Mouse (Mus musculus) layer of hippocampus, postnatal 14 days (tissue): ENCODE results near the gene Odf3. TPM values are rescaled to one million over a fixed set of nuclear protein-coding genes. Genes with fewer than 3 reads are reported as not detected.

ENCODE experiments used
- DNase-seq, 2 experiments: peaks; one replicate each; pipeline ENCODE4 v3.0.0; 2021 to 2022; ENCODE audit warnings: low spot score in 2 of 2, mixed read lengths in 1 of 2
- total RNA-seq, 2 experiments: library from RNA; stranded (reverse); gene quantifications; 2 replicates each; pipeline ENCODE4 v1.2.3; 2021

Odf3 gene
- total RNA-seq, 2 experiments from 2014 or later = not detected

DNA sequence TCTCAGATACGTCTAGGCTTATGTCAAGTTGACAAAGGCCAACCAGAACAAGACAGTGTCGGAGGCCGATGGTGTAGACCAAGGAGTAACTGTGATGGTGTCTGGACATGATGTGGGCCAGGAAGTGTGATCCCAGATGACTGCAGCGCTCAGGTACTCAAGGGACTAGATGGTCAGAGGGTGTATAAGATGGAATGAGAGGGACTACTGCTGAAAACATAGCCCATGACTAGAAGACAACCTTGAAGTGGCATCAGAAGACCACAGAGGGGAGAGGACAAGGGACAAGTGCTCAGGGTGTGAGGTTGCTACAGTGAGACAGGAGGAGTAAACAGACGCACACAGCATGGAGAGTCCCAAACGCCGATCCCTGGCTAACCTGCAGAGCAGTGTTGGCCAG, 3.8 kb upstream of the Odf3 start:
- no peak for DNase-seq

- peak; percentile 90 for DNase-seq
Measured at GRCm38 (mm10) chr7:140844905-140845665, 2.5 kb upstream of the Odf3 start, which contains the start of gene Scgb1c1. TSS of gene Scgb1c1 (plus strand) at chr7:140845547.

DNA sequence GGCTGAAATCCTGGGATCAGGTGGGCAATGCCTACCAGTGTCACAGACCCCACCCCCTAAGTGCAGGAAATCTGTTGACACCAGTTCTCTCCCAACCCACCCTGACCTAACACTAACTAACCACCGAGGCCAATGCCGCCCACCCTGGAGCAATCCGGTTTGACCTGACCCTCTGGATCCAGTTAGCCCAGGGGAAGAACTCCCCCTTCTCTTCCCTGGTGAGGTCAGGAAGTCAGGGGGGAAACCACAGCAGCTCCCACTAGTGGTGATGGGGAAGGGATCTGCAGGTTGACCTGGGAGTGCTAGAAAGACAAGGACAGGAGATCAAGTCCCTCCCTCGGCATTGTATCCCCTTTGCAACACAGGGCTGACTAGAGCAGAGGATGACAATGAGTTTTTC, 1.9 kb upstream of the Odf3 start:
- no peak for DNase-seq

- no peak for DNase-seq
Measured at GRCm38 (mm10) chr7:140846676-140847075, 929 bp upstream of the Odf3 start.

GRCm38 (mm10) chr7:140848591-140848990, 986 bp downstream of the Odf3 start:
- no peak for DNase-seq

GRCm38 (mm10) chr7:140851916-140852315, 4.3 kb downstream of the Odf3 start:
- DNase-seq = no peak

DNA sequence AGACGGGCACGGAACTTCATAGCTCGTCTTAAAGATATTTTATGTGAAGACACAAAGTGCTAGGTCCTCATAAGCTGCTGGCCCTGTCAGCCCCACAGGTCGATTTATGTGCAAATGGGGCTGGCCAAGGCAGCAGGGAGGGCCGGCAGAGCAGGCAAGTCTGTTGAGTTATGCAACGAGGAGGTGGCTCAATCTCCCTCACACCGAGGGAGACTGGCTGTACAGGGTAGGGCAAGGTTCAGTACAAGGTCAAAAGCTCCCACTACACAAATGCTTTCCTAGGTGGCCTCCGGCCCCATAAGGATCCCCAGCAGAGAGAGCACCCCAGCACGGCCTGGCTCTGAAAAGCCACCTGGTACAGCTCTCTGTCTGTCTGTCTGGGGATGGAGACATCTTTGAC, 5.8 kb downstream of the Odf3 start:
- DNase-seq = no peak

DNA sequence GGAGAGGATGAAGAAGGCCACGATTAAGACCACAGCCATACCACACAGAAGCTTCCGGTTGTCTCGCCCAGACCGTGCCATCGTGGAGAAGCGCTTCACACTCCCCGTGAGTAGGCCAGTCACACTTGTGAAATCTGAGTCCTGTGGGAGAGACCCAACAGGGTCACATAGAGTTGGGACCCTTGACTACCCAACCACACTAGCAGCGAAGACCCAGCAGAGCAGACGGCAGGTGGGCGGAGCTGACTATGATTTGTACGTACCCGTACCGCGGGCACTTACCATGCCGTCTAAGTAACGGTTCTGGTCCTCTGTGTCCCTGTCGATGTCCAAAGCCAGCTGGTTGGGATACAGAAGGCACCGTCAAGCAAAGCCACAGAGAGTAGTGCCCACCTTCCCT, 6.9 kb downstream of the Odf3 start:
- no peak for DNase-seq

DNA sequence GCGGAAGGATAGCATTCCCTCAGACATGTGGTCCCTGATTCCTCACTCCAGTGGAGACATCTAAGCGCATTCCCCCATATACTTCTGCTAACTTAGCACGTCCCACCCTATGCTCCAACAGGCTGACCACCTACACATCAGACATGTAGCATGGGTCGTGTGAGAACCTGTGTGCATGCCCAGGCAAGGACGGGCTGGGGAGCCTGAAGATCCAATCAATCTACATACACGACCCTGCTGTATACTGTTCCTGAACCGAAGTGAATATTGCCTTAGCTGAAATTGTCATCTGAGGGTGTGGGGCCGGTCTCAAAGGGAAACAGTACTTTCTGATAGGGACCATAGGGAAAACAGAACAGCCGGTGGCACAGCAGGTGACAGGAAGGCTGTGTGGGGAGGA, 7.6 kb downstream of the Odf3 start:
- no peak for DNase-seq

DNA sequence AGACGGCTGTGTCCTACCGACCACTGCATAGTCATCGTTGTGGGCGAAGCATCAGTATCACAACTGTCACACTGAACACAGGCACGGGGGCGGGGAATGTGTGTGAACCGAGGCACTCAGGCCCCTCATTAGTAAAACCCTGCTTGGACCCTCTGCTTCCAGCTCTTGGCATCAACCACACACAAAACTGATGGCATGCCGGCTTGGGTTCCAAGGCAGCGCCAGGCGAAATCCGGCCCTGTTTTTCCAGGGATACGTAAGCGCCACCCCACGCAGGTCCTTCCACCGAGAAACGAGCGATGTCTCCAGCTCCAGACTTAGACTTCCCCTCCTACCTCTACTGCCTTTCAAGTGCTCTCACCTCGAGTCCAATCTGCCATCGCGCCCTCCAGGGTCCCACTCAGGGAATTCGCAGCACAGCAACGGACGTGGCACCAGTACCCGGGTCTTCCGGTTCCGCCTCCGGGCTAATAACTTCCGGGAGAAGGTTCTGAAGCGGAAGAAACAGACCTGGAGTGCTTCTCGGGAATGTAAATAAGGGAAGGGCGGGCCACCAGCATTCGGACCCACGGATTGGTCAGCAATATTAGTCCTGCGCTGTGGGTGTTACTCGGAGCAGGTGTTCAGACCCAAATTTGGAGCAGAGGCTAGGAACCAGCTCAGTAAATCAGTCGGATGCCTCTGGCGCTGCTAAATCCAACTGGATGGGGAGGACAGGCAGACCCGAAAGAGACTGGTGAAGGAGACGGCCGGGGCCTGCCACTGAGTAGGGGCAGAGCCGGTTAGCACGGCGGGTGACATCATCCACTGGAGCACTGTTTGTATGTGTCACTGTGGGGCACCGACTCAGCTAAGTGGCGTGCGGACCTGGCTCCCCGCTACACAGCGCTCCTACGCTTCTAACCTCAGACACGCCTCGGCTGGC, 8.5 kb downstream of the Odf3 start, which contains the start of gene Gm45785:
Gene Gm45785 (minus strand): TSS at position 472 of the 925 bp plus-strand sequence.
- peak; percentile 76 to 89 for DNase-seq

DNA sequence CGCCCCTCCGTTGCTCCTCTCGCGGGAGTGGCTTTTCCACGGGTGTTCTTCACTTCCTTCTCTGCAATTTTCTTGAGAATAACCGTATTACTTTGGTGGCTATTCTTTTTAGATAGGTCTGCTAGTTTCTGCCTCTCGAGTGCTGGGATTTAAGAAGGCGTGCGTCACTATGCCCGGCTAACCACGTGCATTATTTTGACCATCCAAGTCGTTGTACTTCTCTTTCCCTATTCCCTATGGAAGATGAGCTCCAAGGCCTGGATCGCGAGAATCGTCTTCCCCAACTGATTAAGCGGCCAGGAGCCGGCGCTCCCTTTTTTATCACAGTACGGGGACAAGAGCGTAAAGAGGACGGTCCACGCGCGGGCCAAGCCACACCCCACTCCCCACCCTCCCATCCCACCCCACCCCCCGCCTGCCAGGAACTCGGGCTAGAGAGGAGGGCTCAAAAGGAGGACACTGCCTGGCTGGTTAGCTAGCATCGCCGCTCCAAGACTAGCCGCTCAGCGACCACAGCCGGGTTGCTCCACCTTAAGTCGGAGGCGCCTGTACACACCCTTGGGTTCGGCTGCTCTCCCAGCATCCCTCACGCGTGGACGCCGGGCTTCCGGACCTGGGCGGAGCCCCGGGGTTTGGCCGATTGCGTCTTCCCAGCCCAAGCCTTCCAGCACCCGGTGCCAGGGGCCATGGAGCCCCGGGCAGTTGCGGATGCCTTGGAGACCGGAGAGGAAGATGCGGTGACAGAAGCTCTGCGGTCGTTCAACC, 9.4 kb downstream of the Odf3 start, which contains the start of gene Ric8a:
Gene Ric8a (plus strand): TSS at position 173 of the 765 bp plus-strand sequence.
- peak; percentile 81 to 86 for DNase-seq

DNA sequence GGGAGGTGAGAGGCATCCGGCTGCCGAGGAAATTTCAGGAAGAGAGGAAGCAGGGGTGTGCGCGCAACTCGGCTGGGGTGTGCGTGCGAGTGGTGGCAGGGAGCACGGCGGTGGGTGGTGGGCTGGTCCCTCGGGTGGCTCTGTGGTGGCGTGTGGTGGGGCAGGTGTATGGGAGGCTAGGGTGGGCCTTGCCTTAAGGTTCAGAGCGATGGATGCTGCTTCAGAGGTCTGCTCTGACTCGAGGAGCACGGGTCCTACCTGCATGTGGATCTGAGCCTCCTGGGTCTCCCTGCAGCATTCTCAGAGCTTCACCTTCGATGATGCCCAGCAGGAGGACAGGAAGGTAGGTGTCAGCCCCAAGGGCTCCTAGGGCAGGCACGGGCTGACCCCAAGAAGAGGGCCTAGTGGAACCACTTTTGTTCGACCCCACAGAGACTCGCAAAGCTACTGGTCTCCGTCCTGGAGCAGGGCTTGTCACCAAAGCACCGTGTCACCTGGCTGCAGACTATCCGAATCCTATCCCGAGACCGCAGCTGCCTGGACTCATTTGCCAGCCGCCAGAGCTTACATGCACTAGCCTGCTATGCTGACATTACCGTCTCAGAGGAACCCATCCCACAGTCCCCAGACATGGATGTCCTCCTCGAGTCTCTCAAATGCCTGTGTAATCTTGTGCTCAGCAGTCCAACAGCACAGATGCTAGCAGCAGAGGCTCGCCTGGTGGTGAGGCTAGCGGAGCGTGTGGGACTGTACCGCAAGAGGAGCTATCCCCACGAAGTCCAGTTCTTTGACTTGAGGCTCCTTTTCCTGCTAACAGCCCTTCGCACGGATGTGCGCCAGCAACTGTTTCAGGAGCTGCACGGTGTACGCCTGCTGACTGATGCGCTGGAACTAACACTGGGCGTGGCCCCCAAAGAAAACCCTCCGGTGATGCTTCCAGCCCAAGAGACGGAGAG, 10.2 kb downstream of the Odf3 start, which contains the start of gene Bet1l:
Gene Bet1l (minus strand): TSS at position 28 of the 956 bp plus-strand sequence.
- peak in 1 of 2 experiments; percentile 19 for DNase-seq

DNA sequence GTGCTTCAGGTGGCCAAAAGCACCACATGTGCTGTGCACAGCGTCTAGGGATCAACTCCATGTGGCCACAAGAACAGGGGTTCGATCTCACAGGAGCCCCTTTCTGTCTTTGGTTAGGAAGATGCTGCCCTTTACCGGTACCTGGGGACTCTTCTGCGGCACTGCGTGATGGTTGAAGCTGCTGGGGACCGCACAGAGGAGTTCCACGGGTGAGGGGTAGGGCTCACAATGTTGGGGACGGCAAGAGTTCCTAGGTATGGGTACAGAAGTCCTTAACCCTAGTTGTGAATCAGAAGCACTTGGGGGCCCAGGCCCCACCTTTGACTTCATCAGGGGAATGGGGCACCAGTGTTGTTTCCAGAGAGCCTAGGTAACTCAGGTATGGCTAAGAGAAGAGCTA, 11.1 kb downstream of the Odf3 start:
- no peak for DNase-seq

DNA sequence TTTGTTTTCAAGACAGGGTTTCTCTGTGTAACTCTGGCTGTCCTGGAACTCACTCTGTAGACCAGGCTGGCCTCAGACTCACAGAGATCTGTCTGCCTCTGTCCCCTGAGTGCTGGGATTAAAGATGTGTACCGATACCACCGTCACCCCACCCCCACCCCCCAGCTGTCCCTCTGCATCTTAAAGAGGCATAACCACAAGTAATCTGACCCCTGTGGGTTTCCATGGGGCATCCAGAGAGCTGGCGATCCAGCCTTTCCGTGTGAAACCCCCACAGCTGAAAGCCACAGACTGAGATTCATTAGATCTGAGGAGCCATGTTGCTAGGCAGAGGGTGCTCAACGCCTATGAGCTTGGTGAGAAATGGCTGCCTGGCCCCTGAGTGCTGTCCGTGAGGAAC, 12.4 kb downstream of the Odf3 start:
- DNase-seq = no peak

- DNase-seq = no peak
Measured at GRCm38 (mm10) chr7:140860728-140861127, 13.1 kb downstream of the Odf3 start.

DNA sequence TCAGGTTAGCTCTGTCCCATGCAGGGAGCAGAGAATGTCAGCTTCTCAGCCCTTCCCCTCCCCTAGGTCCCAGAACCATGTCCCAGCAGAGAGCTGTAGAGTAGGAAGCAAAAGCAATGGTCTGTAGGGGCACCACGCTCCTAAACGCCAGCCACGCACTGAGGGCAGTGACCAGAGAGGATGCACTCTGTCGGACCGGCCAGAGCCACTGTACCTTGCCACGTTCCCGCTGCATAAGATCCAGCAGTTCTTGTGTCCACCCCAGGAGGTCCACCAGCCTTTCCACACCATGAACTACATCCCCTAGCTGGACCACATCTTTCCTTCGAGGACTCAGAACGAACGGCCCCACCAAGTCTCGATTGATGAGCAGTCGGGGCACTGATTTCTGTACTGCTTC, 17.2 kb downstream of the Odf3 start:
- DNase-seq = no peak

DNA sequence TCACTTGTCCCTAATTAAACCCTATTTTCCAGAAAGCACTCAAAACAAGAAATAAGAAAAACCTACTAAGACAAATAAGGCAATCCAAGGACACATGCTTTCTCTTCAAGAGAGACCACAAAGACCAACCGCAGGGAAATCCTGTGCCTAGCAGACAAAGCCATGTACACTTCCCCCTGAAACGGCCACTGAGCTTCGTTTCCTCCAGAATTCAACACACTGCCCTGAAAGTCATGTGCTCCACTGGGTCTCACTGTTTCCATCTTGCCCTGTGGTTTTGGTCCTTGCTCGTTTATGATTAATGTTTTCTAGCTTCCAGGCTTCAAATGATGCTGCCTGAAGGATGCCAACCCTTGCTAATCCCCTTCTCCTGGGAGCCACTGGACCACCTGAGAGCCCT, 26.6 kb downstream of the Odf3 start:
- DNase-seq = no peak

- DNase-seq = no peak
Measured at GRCm38 (mm10) chr7:140877364-140877763, 29.8 kb downstream of the Odf3 start.

DNA sequence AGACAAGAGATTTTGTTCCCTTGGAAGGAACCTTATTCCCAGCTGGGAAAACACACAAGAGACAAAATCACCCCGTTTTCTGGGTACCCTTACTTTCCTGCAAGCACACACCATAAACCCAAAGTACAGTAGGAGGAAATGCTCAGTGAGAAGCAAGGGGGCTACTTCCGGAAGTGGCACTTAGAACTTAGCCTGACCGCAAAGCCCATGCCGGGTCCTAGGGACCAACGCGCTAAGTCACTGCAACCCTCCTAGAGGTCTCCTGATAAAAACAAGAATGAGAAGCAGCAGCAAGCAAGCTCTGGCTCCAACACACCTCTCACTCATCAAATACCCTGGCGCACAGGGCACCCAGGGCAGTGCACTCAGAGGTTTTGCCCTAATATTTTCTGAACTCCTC, 31.8 kb downstream of the Odf3 start:
- no peak for DNase-seq

DNA sequence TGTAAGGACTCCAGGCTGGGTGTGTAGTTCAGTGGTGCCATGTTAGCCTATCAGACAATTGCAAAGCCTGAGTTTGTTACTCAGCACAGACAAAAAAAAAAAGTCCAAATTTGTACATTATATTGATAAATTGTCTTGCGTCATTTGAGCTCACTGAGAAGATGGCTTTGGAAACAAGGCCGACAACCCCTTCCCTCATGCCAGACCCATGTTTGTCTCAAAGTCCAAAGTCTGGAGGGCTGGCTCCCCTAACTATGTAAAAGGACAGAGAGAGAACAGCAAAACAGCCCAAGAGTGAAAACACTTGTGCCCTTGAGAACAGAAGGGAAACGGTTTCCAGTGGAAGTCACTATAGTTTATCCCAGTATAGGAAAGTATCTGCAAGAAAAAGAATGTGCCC, 32.8 kb downstream of the Odf3 start:
- no peak for DNase-seq
